Mouse (Mus musculus) c-Kit-positive CD71-positive TER-119-negative erythroid progenitor cells, embryonic 14.5 days (primary cell): Measurements from ENCODE around the gene Cfap65.
A peak's percentile ranks its signal among the peaks of the same experiment; 100 is the strongest.

ENCODE experiments used
- DNase-seq: peaks from one replicate; pipeline ENCODE4 v3.0.0-alpha.2; 2013; ENCODE audit warnings: low read depth

Cfap65 gene

DNA sequence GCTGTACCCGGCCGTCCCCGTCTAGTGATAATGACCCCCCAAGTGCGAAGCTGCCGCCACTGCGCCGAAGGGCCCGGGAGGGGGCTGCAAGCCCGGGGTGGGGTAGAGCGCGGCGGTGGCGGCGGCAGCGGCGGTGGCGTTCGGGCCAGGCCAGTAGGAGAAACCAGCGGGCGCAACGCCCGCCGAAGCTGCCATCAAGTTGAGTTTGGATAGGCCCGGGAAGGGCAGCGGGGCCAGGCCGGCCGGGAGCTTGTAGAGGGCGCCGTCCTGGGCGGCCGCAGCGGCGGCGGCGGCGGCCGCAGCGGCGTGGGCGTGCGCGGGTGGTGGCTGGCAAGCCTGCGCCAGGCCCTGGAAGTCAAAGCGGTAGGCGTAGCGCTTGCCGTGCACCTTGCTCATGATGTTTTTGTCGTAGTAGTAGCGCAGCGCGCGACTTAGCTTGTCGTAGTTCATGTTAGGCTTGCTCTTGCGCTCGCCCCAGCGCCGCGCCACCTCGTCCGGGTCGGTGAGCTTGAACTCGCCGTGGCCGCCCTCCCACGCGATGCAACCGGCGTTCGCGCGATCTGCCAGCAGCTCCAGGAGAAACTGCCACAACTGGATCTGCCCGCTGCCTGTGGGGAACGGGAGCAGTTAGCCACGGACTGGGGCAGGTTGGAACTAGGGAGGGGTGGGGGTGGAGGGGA lies 53.2 kb downstream of the Cfap65 start:
- DNase-seq, result no peak

DNA sequence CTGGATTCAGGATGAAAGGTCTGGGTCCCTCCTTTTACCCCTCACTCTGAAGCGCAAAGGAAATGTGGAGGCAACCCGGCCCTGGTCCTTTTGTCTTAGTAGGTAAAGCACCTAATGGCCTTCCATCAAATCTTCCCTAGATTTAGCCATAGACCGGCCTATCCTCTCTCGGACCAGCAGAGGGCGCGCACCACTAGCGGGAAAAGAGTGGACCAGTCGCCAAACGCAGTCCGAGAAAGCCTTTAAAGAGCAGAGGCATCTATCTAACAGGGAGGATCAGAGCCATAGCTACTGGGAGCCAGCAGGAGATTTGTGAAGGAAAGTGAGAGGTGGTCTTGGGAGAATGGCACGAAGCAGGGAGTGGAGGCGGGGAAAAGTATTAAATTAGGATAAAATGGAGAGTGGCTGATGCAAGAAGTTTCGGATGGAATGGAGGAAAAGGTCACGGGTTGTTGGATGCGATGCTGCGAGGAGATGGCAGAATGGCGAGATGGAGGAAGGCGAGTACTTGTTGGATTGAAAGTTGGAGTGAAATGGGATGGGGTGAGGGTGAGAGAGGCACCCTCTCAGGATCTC lies 54.5 kb downstream of the Cfap65 start:
- peak; percentile 27 for DNase-seq

- no peak for DNase-seq
Measured at GRCm38 (mm10) chr1:74877199-74877598, 58.2 kb downstream of the Cfap65 start.

DNA sequence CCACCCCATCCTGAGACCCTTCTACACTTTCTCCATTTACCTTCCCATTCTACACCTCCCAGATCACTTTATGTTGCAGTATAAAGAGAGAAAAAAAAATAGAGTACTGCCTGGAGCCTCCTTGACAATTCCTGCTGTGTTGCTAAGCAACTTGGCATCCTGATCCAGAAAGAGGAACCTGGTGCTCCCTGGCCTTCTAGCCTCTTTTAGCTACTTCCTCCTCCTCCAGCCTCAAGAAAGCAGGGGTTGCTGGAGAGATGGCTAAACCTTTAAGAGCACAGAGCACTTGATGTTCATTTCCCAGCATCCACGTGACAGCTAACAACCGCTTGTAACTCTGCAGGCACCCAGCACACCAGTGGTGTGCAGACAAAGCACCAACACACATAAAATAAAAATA lies 63.2 kb downstream of the Cfap65 start:
- DNase-seq, result no peak

DNA sequence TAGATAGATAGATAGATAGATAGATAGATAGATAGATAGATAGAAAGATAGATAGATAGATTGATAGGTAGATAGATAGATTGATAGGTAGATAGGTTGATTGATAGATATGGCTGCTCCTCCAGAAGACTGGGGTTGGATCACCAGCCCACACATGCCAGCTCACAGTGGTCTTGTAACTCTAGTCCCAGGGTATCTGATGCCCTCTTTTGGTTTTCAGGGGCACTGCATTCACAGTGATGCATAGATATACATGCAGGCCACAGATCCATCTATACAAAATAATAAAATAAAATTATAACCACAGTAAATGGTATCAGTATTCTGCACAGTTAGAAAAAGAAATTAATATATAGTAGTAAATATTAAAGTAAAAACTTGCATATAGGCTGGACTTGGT lies 73.6 kb downstream of the Cfap65 start:
- DNase-seq, result no peak

- no peak for DNase-seq
Measured at GRCm38 (mm10) chr1:74859223-74859984, 76.0 kb downstream of the Cfap65 start.

- no peak for DNase-seq
Measured at GRCm38 (mm10) chr1:74858805-74859204, 76.6 kb downstream of the Cfap65 start.

- peak; percentile 20 for DNase-seq
Measured at GRCm38 (mm10) chr1:74858171-74858719, 77.2 kb downstream of the Cfap65 start.

GRCm38 (mm10) chr1:74857677-74858076 lies 77.7 kb downstream of the Cfap65 start:
- no peak for DNase-seq

GRCm38 (mm10) chr1:74857201-74857600 lies 78.2 kb downstream of the Cfap65 start:
- no peak for DNase-seq

GRCm38 (mm10) chr1:74856791-74857190 lies 78.6 kb downstream of the Cfap65 start:
- no peak for DNase-seq

DNA sequence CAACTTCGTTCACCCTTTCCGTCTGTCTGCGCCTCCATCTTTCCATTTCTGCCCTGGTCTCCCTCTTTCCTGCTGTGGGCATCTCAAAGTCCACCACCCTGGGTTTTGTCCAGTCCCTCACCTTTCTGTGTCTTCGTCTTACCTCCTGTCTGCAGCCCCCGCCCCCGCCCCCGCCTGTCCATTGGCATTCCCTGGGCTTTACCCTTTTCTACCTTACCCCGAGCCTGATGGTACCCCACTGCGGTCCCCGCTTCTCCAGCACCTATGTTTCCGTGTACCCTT lies 79.0 kb downstream of the Cfap65 start:
- DNase-seq, result no peak

DNA sequence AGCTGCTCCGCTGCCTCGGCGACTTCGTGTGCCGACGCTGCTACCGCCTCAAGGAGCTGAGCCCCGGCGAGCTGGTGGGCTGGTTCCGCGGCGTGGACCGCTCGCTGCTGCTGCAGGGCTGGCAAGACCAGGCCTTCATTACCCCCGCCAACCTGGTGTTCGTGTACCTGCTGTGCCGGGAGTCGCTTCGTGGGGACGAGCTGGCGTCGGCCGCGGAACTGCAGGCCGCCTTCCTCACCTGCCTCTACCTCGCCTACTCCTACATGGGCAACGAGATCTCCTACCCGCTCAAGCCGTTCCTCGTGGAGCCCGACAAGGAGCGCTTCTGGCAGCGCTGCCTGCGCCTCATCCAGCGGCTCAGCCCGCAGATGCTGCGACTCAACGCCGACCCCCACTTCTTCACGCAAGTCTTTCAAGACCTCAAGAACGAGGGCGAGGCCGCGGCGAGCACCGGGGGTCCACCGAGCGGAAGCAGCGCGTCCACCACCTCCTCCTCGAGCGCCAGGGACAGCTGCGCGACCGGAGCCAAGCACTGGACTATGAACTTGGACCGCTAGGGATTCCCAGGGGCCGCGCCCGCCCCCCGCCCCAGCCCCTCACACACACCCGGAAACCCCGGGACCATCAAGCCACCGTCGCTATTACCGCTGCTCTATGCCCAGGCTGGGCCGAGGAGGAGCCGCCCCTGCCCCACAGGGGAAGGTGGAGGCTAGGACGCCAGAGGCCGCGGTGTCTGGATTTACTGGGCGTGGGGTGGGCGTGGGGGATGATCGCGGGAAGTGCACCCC lies 79.6 kb downstream of the Cfap65 start:
- DNase-seq, result no peak

DNA sequence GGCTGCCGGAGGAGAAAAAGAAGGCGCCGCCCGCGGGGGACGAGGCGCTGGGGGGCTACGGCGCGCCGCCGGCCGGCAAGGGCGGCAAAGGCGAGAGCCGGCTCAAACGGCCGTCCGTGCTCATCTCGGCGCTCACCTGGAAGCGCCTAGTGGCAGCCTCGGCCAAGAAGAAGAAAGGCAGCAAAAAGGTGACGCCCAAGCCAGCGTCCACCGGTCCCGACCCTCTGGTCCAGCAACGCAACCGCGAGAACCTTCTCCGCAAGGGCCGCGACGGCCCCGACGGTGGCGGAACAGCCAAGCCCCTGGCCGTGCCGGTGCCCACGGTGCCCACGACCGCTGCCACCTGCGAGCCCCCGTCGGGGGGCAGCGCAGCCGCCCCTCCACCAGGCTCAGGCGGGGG lies 80.2 kb downstream of the Cfap65 start:
- no peak for DNase-seq

DNA sequence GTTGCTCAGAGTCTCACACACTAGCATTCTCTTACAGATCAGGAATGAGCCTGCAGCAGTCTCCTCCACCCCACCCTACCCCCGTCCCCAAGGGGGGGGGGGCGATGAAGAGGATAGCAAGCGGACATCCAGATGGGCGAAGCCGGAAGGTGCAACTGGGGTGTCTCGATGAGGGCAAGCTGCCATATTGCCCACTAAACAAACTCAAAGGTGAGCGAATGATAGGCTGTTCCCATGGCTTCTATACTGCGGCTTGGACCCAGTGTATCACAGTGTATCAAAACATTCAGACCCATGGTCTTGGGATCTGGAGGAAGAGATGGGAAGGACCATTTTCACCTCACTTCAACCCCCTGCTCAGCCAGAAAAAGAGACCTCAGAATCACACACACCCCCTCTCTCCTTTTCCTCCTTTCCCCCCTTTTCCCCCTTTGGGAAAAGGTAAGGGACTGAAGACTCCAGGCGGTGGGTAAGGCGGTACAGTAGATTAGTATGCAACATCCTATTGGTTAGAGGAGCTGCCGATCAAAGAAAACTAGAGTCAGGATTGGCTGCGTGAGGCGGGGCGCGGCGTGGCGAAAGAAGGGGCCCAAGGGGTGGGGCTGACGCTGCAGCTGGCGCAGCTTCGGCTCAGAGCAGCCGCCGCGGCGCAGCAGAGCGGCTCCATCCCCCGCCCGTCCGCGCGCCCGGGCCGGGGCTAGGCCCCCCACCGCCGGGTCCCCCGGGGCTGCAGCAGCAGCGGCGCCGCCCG lies 80.9 kb downstream of the Cfap65 start, which contains the start of gene Cdk5r2:
Gene Cdk5r2 (plus strand): TSS at position 629 of the 751 bp plus-strand sequence.
- DNase-seq, result peak; percentile 48
